Mouse (Mus musculus) cerebellum, adult 2 months (tissue): ENCODE data around the gene Dab2.

ENCODE experiments used
- CTCF ChIP-seq: fragments of 200-500 bp; IDR thresholded peaks from 2 replicates; pipeline ENCODE4 v1.5.1; 2011; ENCODE audit warnings: low read depth, mild to moderate bottlenecking, control low read depth, low read length, moderate library complexity, borderline replicate concordance; ENCODE audit not compliant: insufficient read depth
- POLR2A ChIP-seq: fragments of 200-500 bp; IDR thresholded peaks from 2 replicates; pipeline ENCODE4 v1.6.1; 2011; ENCODE audit warnings: low read length, control low read depth, borderline replicate concordance; ENCODE audit not compliant: insufficient read depth

- no peak for TF ChIP-seq CTCF
- no peak for TF ChIP-seq POLR2A
Measured at GRCm38 (mm10) chr15:6280021-6280451, 19.6 kb upstream of the Dab2 start.
